Mouse (Mus musculus) adrenal gland, adult 10 weeks (tissue): ENCODE measurements around the gene Traf3ip1. TPM values are rescaled to one million over a fixed set of nuclear protein-coding genes. Genes with fewer than 3 reads are reported as not detected.

ENCODE experiments used
- polyA plus RNA-seq: library from polyadenylated mRNA; stranded (reverse); fragments of 350-450 nt; fragmentation: Illumina TruSeq; extraction: RNeasy Lipid Tissue Mini Kit (QIAGEN cat#74804); gene quantifications from one replicate; pipeline ENCODE4 v1.2.3, GENCODE M21; 2014; ENCODE audit warnings: low read depth, low replicate concordance

The Traf3ip1 gene
- 7.5 TPM for polyA plus RNA-seq

GRCm38 (mm10) chr1:91494457-91495140 is at the start of gene Traf3ip1:
Gene Traf3ip1 (plus strand): TSS chr1:91494647.

GRCm38 (mm10) chr1:91459059-91459809 is 35.2 kb upstream of the Traf3ip1 start, which contains the start of gene Per2:
Gene Per2 (minus strand): TSS chr1:91459324.

GRCm38 (mm10) chr1:91540271-91540826 is 45.9 kb downstream of the Traf3ip1 start, which contains the start of gene Asb1:
Gene Asb1 (plus strand): TSS chr1:91540544.

Other genes starting within 250 kb of the Traf3ip1 start
- gene Ube2f, start 244.3 kb upstream of the Traf3ip1 start, polyA plus RNA-seq = 164 TPM
- gene Scly, start 196.3 kb upstream of the Traf3ip1 start, polyA plus RNA-seq = 6.4 TPM
- gene Espnl, start 172.6 kb upstream of the Traf3ip1 start, polyA plus RNA-seq = not detected
- gene Klhl30, start 143.6 kb upstream of the Traf3ip1 start, polyA plus RNA-seq = 0.41 TPM
- 3.0 TPM for gene Erfe, start 128.2 kb upstream of the Traf3ip1 start, polyA plus RNA-seq
- gene Ilkap, start 95.8 kb upstream of the Traf3ip1 start, polyA plus RNA-seq = 42.7 TPM
- 4.0 TPM for gene Hes6, start 80.6 kb upstream of the Traf3ip1 start, polyA plus RNA-seq
- gene Per2, start 35.3 kb upstream of the Traf3ip1 start, polyA plus RNA-seq = 11.5 TPM
- 11.4 TPM for gene Asb1, start 45.9 kb downstream of the Traf3ip1 start, polyA plus RNA-seq